Mouse (Mus musculus) kidney, postnatal 0 days (tissue): ENCODE measurements around the gene Polr3f. TPM values are rescaled to one million over a fixed set of nuclear protein-coding genes. Genes with fewer than 3 reads are reported as not detected.
A peak's percentile ranks its signal among the peaks of the same experiment; 100 is the strongest.

Source experiments
- ATAC-seq: fragments of 200-750 bp; cut with Nextera tagmentation; replicated peaks from 2 replicates; pipeline ENCODE4 v1.8.0; 2017; ENCODE audit warnings: low read depth, moderate number of reproducible peaks, moderate TSS enrichment, moderate library complexity; ENCODE audit not compliant: low FRiP score
- DNase-seq: peaks from one replicate; pipeline ENCODE4 v3.0.0-alpha.2; 2016; ENCODE audit warnings: low spot score
- H3K27ac ChIP-seq: fragments of 300-500 bp; sonication (generic); 2 replicates; pipeline ENCODE4 v1.5.1; 2014; ENCODE audit warnings: mild to moderate bottlenecking
- H3K27me3 ChIP-seq: fragments of 300-500 bp; sonication (generic); 2 replicates; pipeline ENCODE4 v1.6.1; 2014; ENCODE audit warnings: low read length, mixed read lengths; ENCODE audit not compliant: insufficient read depth
- H3K36me3 ChIP-seq: fragments of 300-500 bp; sonication (generic); 2 replicates; pipeline ENCODE4 v1.6.1; 2014; ENCODE audit warnings: low read length, mixed read lengths; ENCODE audit not compliant: insufficient read depth
- H3K4me1 ChIP-seq: fragments of 300-500 bp; sonication (generic); replicated peaks from 2 replicates; pipeline ENCODE4 v1.6.1; 2014; ENCODE audit warnings: antibody characterized with exemption, low read length, mixed read lengths; ENCODE audit not compliant: insufficient read depth
- H3K4me2 ChIP-seq: fragments of 300-500 bp; sonication (generic); 2 replicates; pipeline ENCODE4 v1.6.1; 2014; ENCODE audit warnings: mild to moderate bottlenecking, low read length, moderate library complexity, mixed read lengths
- H3K4me3 ChIP-seq: fragments of 300-500 bp; sonication (generic); replicated peaks from 2 replicates; pipeline ENCODE4 v1.5.1; 2014; ENCODE audit warnings: low read depth, low read length
- H3K9ac ChIP-seq: fragments of 300-500 bp; sonication (generic); 2 replicates; pipeline ENCODE4 v1.6.1; 2014; ENCODE audit warnings: low read depth, low read length
- H3K9me3 ChIP-seq: fragments of 300-500 bp; sonication (generic); replicated peaks from 2 replicates; pipeline ENCODE4 v1.6.1; 2016; ENCODE audit warnings: low read length, inconsistent platforms, mixed read lengths
- CTCF ChIP-seq: IDR thresholded peaks from 2 replicates; pipeline ENCODE4 v1.5.1; 2016; ENCODE audit warnings: antibody characterized with exemption, low read depth, mild to moderate bottlenecking, moderate library complexity
- WGBS: fragments of 180-500 bp; shearing (Covaris S2); extraction: QIAGEN DNeasy Blood & Tissue Kit; methylation state at CpG from one replicate; pipeline ENCODE4 v1.1.7; 2014; 5-methylcytosine and 5-hydroxymethylcytosine counted together
- polyA plus RNA-seq: library from polyadenylated mRNA; unstranded; fragments of >200 nt; fragmentation: Nextera tagmentation; extraction: Ambion mirVana; gene quantifications from 2 replicates; pipeline ENCODE4 v1.2.1, GENCODE M21; 2015

The Polr3f gene
- polyA plus RNA-seq, 1 experiment from 2014 or later: 18.9 TPM

DNA sequence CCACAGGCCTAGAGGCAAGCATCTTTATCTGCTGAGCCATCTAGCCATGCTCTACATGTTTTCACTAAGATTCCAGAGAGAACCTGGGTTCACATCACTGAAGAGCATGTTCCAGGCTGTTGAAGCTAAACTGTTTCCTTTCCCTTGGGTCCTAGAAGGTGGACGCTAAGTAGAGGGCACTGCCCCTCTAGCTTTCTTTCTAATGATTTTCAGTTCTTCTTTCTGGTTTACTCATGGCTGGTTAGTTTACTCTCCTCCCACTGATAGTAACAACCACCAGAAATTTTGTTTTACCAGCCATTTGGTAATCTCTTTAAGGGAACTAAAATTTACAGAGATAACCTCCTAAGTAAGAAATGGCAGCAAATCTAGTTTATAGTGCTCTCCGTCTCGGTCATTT is 26.4 kb downstream of the Polr3f start:
- Histone ChIP-seq H3K27me3 (no peaks in the 10 kb centered on the region), H3K9me3 (no peaks in the 10 kb centered on the region), H3K4me3 (no peak overlapping the region), H3K27ac (no peak overlapping the region), H3K36me3 (no peaks in the 10 kb centered on the region), H3K4me1 (peaks cover 11% of the 10 kb centered on the region), H3K9ac (no peak overlapping the region), H3K4me2 (no peak overlapping the region)
- ATAC-seq (no peak), DNase-seq (no peak)
- 93% methylated on average over 3 of the region's 3 CpGs for WGBS
- no peak for TF ChIP-seq CTCF

DNA sequence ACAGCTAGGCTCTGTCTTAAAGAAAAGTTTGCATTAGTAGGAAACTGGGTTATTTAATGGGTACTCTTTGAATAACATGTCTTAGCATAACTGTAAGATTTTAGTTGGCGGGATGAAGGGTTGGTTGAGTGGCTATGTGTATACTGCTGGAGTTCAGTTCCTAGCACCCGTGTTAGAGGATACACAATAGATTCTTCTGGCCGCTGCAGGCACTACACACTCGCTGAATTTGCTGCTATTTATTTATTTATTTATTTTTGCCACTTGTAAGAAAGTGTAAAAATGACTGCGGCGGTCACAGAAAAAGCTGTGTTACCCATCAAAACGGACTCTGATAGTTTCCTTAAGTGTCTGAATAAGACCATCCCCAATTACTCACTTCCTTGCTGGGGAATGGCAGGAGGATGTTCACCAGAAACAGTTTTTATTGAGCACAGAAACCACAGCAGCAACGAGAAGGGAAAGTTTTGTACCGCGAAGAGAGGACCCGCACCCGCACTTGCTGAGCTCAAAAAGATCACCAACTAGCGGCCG is 27.8 kb downstream of the Polr3f start:
- H3K36me3 ChIP-seq: no peaks in the 10 kb centered on the region
- WGBS: 1% methylated on average over 14 of the region's 14 CpGs
- peak overlapping the region; percentile 69 for H3K4me2 ChIP-seq
- no peaks in the 10 kb centered on the region for H3K9me3 ChIP-seq
- H3K27ac ChIP-seq: peak overlapping the region; percentile 91
- 0 out of 2 replicates have a peak, but pooled peaks have one; percentile 8 for ATAC-seq
- peak overlapping the region; percentile 56 for H3K4me3 ChIP-seq
- H3K4me1 ChIP-seq: peaks cover 11% of the 10 kb centered on the region
- TF ChIP-seq CTCF: no peak
- H3K27me3 ChIP-seq: no peaks in the 10 kb centered on the region
- peak; percentile 76 for DNase-seq
- H3K9ac ChIP-seq: peak overlapping the region; percentile 66

DNA sequence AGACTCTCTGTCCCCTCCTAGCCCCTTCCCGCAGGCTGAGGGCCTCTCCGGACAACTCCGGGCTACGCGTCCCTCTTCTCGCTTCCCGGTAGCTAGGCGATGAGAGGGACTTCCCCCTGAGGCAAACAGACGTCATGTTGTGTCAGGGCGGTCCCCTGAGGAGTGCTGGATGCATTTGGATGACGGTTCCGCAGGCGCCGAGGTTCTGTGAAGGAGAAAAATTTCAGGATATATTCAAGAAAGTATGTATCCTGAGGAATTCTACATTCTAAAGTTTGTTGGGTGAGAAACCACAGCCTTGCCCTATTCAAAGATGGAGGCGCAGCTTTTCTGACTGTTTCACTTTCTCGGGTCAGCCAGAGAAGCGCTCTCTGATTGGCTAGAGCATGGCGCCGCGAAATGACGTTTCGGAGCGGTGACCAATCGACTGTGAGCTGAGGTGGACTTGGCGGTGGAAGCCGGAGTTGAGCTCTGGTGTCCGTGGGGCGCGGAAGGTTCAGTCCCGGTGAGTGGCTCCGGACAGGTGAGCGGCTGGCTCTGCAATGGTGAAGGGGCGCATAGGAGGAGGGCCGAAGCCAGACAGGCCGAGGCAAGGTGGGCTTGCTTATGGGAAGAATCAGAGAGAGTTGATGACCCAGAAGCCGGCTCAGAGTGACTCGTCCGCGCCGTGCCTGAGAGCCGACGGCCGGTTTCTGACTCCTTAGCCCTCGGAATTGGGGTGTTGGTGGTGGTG is 28.5 kb downstream of the Polr3f start, which contains the start of gene Sec23b:
Sec23b (plus strand) TSS at position 410 of the 733 bp plus-strand sequence.
- Histone ChIP-seq H3K4me2 (peak within 1 kb of the TSS; percentile 69), H3K9ac (peak within 1 kb of the TSS; percentile 66)
- peak; percentile 98 for ATAC-seq

DNA sequence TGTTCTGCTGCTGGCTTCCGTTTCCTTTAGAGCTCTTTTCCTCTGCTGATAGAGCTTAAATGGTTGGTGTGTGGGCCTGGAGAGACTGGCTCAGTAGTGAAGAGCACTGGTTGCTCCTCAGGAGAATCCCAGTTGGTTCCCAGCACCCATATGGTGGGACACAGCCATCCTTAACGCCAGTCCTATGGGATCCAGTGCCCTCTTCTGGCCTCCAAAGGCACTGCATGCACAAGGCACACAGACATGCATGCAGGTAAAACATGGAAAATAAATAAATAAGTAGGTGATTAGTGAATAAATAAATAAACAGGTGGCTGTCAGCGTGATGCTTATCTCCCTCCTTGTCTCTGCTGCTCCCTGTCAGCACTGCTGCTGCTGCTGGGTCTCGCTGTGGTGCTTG is 61.2 kb downstream of the Polr3f start:
- no peak overlapping the region for H3K9ac ChIP-seq
- no peak for ATAC-seq
- H3K4me1 ChIP-seq: no peaks in the 10 kb centered on the region
- H3K9me3 ChIP-seq: no peaks in the 10 kb centered on the region
- H3K36me3 ChIP-seq: peaks cover 53% of the 10 kb centered on the region
- H3K27ac ChIP-seq: no peak overlapping the region
- peak; percentile 45 for TF ChIP-seq CTCF
- no peak overlapping the region for H3K4me3 ChIP-seq
- H3K27me3 ChIP-seq: no peaks in the 10 kb centered on the region
- 83% methylated on average over 4 of the region's 4 CpGs for WGBS
- H3K4me2 ChIP-seq: no peak overlapping the region
- no peak for DNase-seq

More for the DNA sequence above, 28.5 kb downstream of the Polr3f start, which contains the start of gene Sec23b:
- no peak for TF ChIP-seq CTCF
- peak; percentile 98 for DNase-seq
- Histone ChIP-seq H3K4me1 (peaks cover 11% of the 10 kb centered on the region), H3K4me3 (peak within 1 kb of the TSS; percentile 56), H3K27ac (peak within 1 kb of the TSS; percentile 91), H3K36me3 (no peaks in the 10 kb centered on the region), H3K27me3 (no peaks in the 10 kb centered on the region), H3K9me3 (no peaks in the 10 kb centered on the region)
- under 1% methylated on average over 44 of the region's 44 CpGs for WGBS

Other genes starting within 250 kb of the Polr3f start
- gene Ovol2, start 195.6 kb upstream of the Polr3f start, polyA plus RNA-seq: 1.2 and 1.8 TPM in 2 replicates
- gene Kat14, start 158.7 kb upstream of the Polr3f start, polyA plus RNA-seq: 36.5 and 37.5 TPM in 2 replicates
- gene Pet117, start 158.7 kb upstream of the Polr3f start, polyA plus RNA-seq: 3.2 and 3.3 TPM in 2 replicates
- 1.5 and 1.7 TPM in 2 replicates for gene Dzank1, start 304 bp upstream of the Polr3f start, polyA plus RNA-seq
- 92.7 and 94.1 TPM in 2 replicates for gene Rbbp9, start 23.2 kb downstream of the Polr3f start, polyA plus RNA-seq
- gene Sec23b, start 28.5 kb downstream of the Polr3f start, polyA plus RNA-seq: 118 and 128 TPM in 2 replicates
- 69.5 and 90.6 TPM in 2 replicates for gene Smim26, start 66.3 kb downstream of the Polr3f start, polyA plus RNA-seq
- gene Dtd1, start 72.2 kb downstream of the Polr3f start, polyA plus RNA-seq: 55.3 and 59.9 TPM in 2 replicates